Mouse (Mus musculus): ENCODE data around the gene Foxp1. TPM values are rescaled to one million over a fixed set of nuclear protein-coding genes. Genes with fewer than 3 reads are reported as not detected.
A peak's percentile ranks its signal among the peaks of the same experiment; 100 is the strongest.

Gene Foxp1
- polyA plus RNA-seq, 1 experiment = 68.1 TPM

GRCm38 (mm10) chr6:99319415-99320405, 202.8 kb downstream of the Foxp1 start:
- TF ChIP-seq CTCF (IDR thresholded peaks at IDR 0.05; ENCODE audit: borderline replicate concordance, extremely low read depth, insufficient read depth, insufficient read length) = no peak
- DNase-seq (ENCODE audit: low read depth) = peak; percentile 49

- no peak for DNase-seq (ENCODE audit: low read depth)
Observed at GRCm38 (mm10) chr6:99314746-99315145, 207.8 kb downstream of the Foxp1 start.

GRCm38 (mm10) chr6:99310529-99310928, 212.0 kb downstream of the Foxp1 start:
- DNase-seq (ENCODE audit: low read depth) = peak; percentile 46
- TF ChIP-seq CTCF (IDR thresholded peaks at IDR 0.05; ENCODE audit: borderline replicate concordance, extremely low read depth, insufficient read depth, insufficient read length) (no peak), POLR2A (IDR thresholded peaks at IDR 0.05; ENCODE audit: borderline replicate concordance, extremely low read depth, insufficient read depth, insufficient read length, poor library complexity, severe bottlenecking) (no peak)

More at GRCm38 (mm10) chr6:99314746-99315145, 207.8 kb downstream of the Foxp1 start:
- TF ChIP-seq POLR2A (IDR thresholded peaks at IDR 0.05; ENCODE audit: borderline replicate concordance, extremely low read depth, insufficient read depth, insufficient read length, poor library complexity, severe bottlenecking) (no peak), CTCF (IDR thresholded peaks at IDR 0.05; ENCODE audit: borderline replicate concordance, extremely low read depth, insufficient read depth, insufficient read length) (no peak)

GRCm38 (mm10) chr6:99310171-99310500, 212.4 kb downstream of the Foxp1 start:
- peak; percentile 21 for DNase-seq (ENCODE audit: low read depth)
- TF ChIP-seq CTCF (IDR thresholded peaks at IDR 0.05; ENCODE audit: borderline replicate concordance, extremely low read depth, insufficient read depth, insufficient read length) (no peak), POLR2A (IDR thresholded peaks at IDR 0.05; ENCODE audit: borderline replicate concordance, extremely low read depth, insufficient read depth, insufficient read length, poor library complexity, severe bottlenecking) (no peak)

- no peak for DNase-seq (ENCODE audit: low read depth)
- no peak for TF ChIP-seq POLR2A (IDR thresholded peaks at IDR 0.05; ENCODE audit: borderline replicate concordance, extremely low read depth, insufficient read depth, insufficient read length, poor library complexity, severe bottlenecking)
Observed at GRCm38 (mm10) chr6:99309466-99310170, 212.9 kb downstream of the Foxp1 start.

- TF ChIP-seq CTCF (IDR thresholded peaks at IDR 0.05; ENCODE audit: borderline replicate concordance, extremely low read depth, insufficient read depth, insufficient read length) = no peak
- TF ChIP-seq POLR2A (IDR thresholded peaks at IDR 0.05; ENCODE audit: borderline replicate concordance, extremely low read depth, insufficient read depth, insufficient read length, poor library complexity, severe bottlenecking) = no peak
- DNase-seq (ENCODE audit: low read depth) = no peak
Observed at GRCm38 (mm10) chr6:99305751-99306150, 216.8 kb downstream of the Foxp1 start.

- DNase-seq (ENCODE audit: low read depth) = no peak
- no peak for TF ChIP-seq POLR2A (IDR thresholded peaks at IDR 0.05; ENCODE audit: borderline replicate concordance, extremely low read depth, insufficient read depth, insufficient read length, poor library complexity, severe bottlenecking)
- no peak for TF ChIP-seq CTCF (IDR thresholded peaks at IDR 0.05; ENCODE audit: borderline replicate concordance, extremely low read depth, insufficient read depth, insufficient read length)
Observed at GRCm38 (mm10) chr6:99305236-99305635, 217.3 kb downstream of the Foxp1 start.

GRCm38 (mm10) chr6:99302662-99303435, 219.7 kb downstream of the Foxp1 start:
- no peak for DNase-seq (ENCODE audit: low read depth)
- no peak for TF ChIP-seq POLR2A (IDR thresholded peaks at IDR 0.05; ENCODE audit: borderline replicate concordance, extremely low read depth, insufficient read depth, insufficient read length, poor library complexity, severe bottlenecking)
- no peak for TF ChIP-seq CTCF (IDR thresholded peaks at IDR 0.05; ENCODE audit: borderline replicate concordance, extremely low read depth, insufficient read depth, insufficient read length)

- DNase-seq (ENCODE audit: low read depth) = no peak
- TF ChIP-seq POLR2A (IDR thresholded peaks at IDR 0.05; ENCODE audit: borderline replicate concordance, extremely low read depth, insufficient read depth, insufficient read length, poor library complexity, severe bottlenecking) (no peak), CTCF (IDR thresholded peaks at IDR 0.05; ENCODE audit: borderline replicate concordance, extremely low read depth, insufficient read depth, insufficient read length) (no peak)
Observed at GRCm38 (mm10) chr6:99301923-99302322, 220.6 kb downstream of the Foxp1 start.

GRCm38 (mm10) chr6:99300235-99300634, 222.3 kb downstream of the Foxp1 start:
- DNase-seq (ENCODE audit: low read depth) = no peak
- TF ChIP-seq POLR2A (IDR thresholded peaks at IDR 0.05; ENCODE audit: borderline replicate concordance, extremely low read depth, insufficient read depth, insufficient read length, poor library complexity, severe bottlenecking) = no peak
- TF ChIP-seq CTCF (IDR thresholded peaks at IDR 0.05; ENCODE audit: borderline replicate concordance, extremely low read depth, insufficient read depth, insufficient read length) = no peak

- TF ChIP-seq POLR2A (IDR thresholded peaks at IDR 0.05; ENCODE audit: borderline replicate concordance, extremely low read depth, insufficient read depth, insufficient read length, poor library complexity, severe bottlenecking) (no peak), CTCF (IDR thresholded peaks at IDR 0.05; ENCODE audit: borderline replicate concordance, extremely low read depth, insufficient read depth, insufficient read length) (no peak)
- no peak for DNase-seq (ENCODE audit: low read depth)
Observed at GRCm38 (mm10) chr6:99299196-99299595, 223.3 kb downstream of the Foxp1 start.

Measured in brain, embryonic 14.5 days (tissue).